Mouse (Mus musculus) C2C12 (cell line): Measurements from ENCODE around the gene Tex37.

Experiments
- CEBPB ChIP-seq: IDR thresholded peaks from one replicate; pipeline ENCODE4 v1.6.1; 2011; ENCODE audit warnings: low read depth, mild to moderate bottlenecking, control low read depth, moderate library complexity
- CTCF ChIP-seq: IDR thresholded peaks from one replicate; pipeline ENCODE4 v1.5.1; 2011; ENCODE audit not compliant: control insufficient read depth, insufficient read depth, insufficient read length
- MAX ChIP-seq: IDR thresholded peaks from one replicate; pipeline ENCODE4 v1.6.1; 2011; ENCODE audit warnings: mild to moderate bottlenecking, control low read depth
- MYOD1 ChIP-seq: IDR thresholded peaks from one replicate; pipeline ENCODE4 v1.6.1; 2011; ENCODE audit warnings: low read depth; ENCODE audit not compliant: control insufficient read depth, insufficient read length
- USF1 ChIP-seq: IDR thresholded peaks from one replicate; pipeline ENCODE4 v1.6.1; 2011; ENCODE audit warnings: low read depth, mild to moderate bottlenecking, control low read depth, moderate library complexity

- TF ChIP-seq CTCF (no peak), MAX (no peak), MYOD1 (no peak), CEBPB (no peak), USF1 (no peak)
Measured at GRCm38 (mm10) chr6:70874035-70874775, 44.5 kb downstream of the Tex37 start.
